Mouse (Mus musculus) bone marrow, adult 2 months (tissue): ENCODE measurements around the gene Ifngr2.

Experiments
- CTCF ChIP-seq: fragments of 200-500 bp; IDR thresholded peaks from 2 replicates; pipeline ENCODE4 v1.5.1; 2011; ENCODE audit warnings: low read length, control low read depth; ENCODE audit not compliant: control insufficient read depth, insufficient read depth
- POLR2A ChIP-seq: fragments of 200-500 bp; IDR thresholded peaks from 2 replicates; pipeline ENCODE4 v1.6.1; 2011; ENCODE audit warnings: low read depth, mild to moderate bottlenecking, control low read depth, low read length, borderline replicate concordance; ENCODE audit not compliant: control insufficient read depth

- TF ChIP-seq CTCF: no peak
- no peak for TF ChIP-seq POLR2A
Measured at GRCm38 (mm10) chr16:91551081-91551524, 4.2 kb downstream of the Ifngr2 start.
